Mouse (Mus musculus): ENCODE data around the gene Foxi3.

DNA sequence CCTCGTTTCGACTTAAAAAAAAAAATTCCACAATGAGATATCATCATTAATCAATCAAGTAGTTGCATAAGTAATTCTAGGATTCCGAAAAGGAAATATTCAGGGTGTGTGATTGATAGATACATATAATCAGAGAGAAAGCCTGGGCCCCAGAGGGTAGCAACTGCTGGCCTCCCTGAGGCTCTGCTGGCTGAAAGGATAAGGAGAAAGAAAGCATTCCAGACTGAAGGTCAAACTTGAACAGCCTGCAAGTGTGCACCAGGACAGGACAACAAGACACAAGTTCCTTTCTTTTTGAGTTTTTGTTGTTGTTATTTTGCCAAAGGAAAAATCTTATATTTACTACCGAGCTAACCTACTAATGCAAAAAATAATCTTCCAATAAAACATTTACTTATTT lies 12.0 kb downstream of the Foxi3 start:
- TF ChIP-seq CTCF (IDR thresholded peaks at IDR 0.05; ENCODE audit: extremely low read depth, insufficient read depth, insufficient read length, insufficient replicate concordance) (no peak), POLR2A (IDR thresholded peaks at IDR 0.05; ENCODE audit: low read depth, low read length) (no peak)

All from spleen, adult 2 months (tissue).